Mouse (Mus musculus): ENCODE results near the gene Fhl3.

DNA sequence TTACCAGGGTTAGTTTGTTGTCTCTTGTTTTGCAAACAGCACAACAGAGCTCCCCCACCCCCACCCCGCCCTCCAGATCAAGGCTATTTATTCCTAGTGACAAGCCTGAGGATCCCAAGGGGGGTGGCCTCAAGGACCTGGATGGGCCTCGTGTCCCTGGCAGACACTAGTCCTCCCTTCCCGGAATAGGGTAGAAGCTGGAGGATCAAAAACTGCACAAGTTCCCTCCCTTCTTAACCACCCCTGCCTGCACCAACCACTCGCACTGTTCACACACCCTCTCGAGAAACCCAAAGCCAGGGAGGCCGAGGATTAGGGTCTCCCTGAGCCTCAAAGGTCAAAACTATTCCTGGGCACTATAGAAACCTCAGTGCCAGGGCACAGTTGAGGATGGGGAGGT is 710 bp upstream of the Fhl3 start:
- no peak for TF ChIP-seq CTCF (IDR thresholded peaks at IDR 0.05; ENCODE audit: low read depth)
- TF ChIP-seq EP300 (IDR thresholded peaks at IDR 0.05; ENCODE audit: low read depth), result no peak

Data from liver, postnatal 0 days (tissue).